In genomic region chr10:83320396-83320795, GRCm38 (mm10) we compare ENCODE assay signal across 16 mouse cellular contexts. TPM values are rescaled to one million over a fixed set of nuclear protein-coding genes. Genes with fewer than 3 reads are reported as not detected.
"Had no signal": no experiment of that assay in that cellular context is flagged by ENCODE, and none has a peak within 500 bp of the region (broad histone marks: within the 10 kb centered on the region; RNA-seq: fewer than 3 reads in every experiment).

No protein-coding gene starts in this region.

- DNase-seq: lung, adult 18-20 months; lung, embryonic 14.5 days; lung, postnatal 10 days; lung, postnatal 4 days; right cerebral cortex, postnatal 14 days; thymus, adult 2 months; thymus, postnatal 25 days had no signal

- H3K9me3 ChIP-seq: megakaryocyte, embryonic 14.5 days; midbrain, embryonic 13.5 days; midbrain, embryonic 15.5 days; neural tube, embryonic 13.5 days; neural tube, embryonic 15.5 days; stomach, embryonic 15.5 days had no signal

- H3K4me3 ChIP-seq: megakaryocyte, embryonic 14.5 days; midbrain, embryonic 13.5 days; midbrain, embryonic 15.5 days; neural tube, embryonic 13.5 days; neural tube, embryonic 15.5 days; stomach, embryonic 15.5 days had no signal

- H3K36me3 ChIP-seq: midbrain, embryonic 13.5 days; midbrain, embryonic 15.5 days; neural tube, embryonic 13.5 days; neural tube, embryonic 15.5 days; stomach, embryonic 15.5 days had no signal

- H3K4me2 ChIP-seq: lung, embryonic 14.5 days; midbrain, embryonic 11.5 days; midbrain, embryonic 13.5 days; midbrain, embryonic 15.5 days; neural tube, embryonic 13.5 days; neural tube, embryonic 15.5 days; stomach, embryonic 15.5 days had no signal

- H3K4me1 ChIP-seq: midbrain, embryonic 13.5 days; midbrain, embryonic 15.5 days; neural tube, embryonic 13.5 days; neural tube, embryonic 15.5 days; stomach, embryonic 15.5 days had no signal

- ATAC-seq: midbrain, embryonic 13.5 days; midbrain, embryonic 15.5 days had no signal

- H3K9ac ChIP-seq: lung, embryonic 14.5 days; midbrain, embryonic 13.5 days; midbrain, embryonic 15.5 days; neural tube, embryonic 13.5 days; neural tube, embryonic 15.5 days; stomach, embryonic 15.5 days had no signal

- H3K27ac ChIP-seq: midbrain, embryonic 13.5 days; midbrain, embryonic 15.5 days; neural tube, embryonic 13.5 days; neural tube, embryonic 15.5 days; stomach, embryonic 15.5 days; stomach, postnatal 0 days had no signal

- H3K27me3 ChIP-seq: midbrain, embryonic 15.5 days; neural tube, embryonic 13.5 days; neural tube, embryonic 15.5 days; stomach, embryonic 15.5 days had no signal

RNA-seq across cellular contexts. Expression of gene Slc41a2, which starts 17.3 kb away (rescaled TPM):
- polyA plus RNA-seq: liver, embryonic 16.5 days had no signal
